Mouse (Mus musculus) midbrain, embryonic 14.5 days (tissue): ENCODE results near the gene Stoml1. TPM values are rescaled to one million over a fixed set of nuclear protein-coding genes. Genes with fewer than 3 reads are reported as not detected.
A peak's percentile ranks its signal among the peaks of the same experiment; 100 is the strongest.

ENCODE experiments used
- ATAC-seq: fragments of 200-750 bp; cut with Nextera tagmentation; 2 replicates; pipeline ENCODE4 v1.8.0; 2017; ENCODE audit warnings: moderate number of reproducible peaks, moderate library complexity; ENCODE audit not compliant: low FRiP score, low TSS enrichment
- DNase-seq: peaks from one replicate; pipeline ENCODE4 v3.0.0-alpha.2; 2015
- H3K27ac ChIP-seq: fragments of 300-500 bp; sonication (generic); replicated peaks from 2 replicates; pipeline ENCODE4 v1.5.1; 2014; ENCODE audit warnings: mild to moderate bottlenecking, low read depth, low read length, moderate library complexity
- H3K27me3 ChIP-seq: fragments of 300-500 bp; sonication (generic); 2 replicates; pipeline ENCODE4 v1.6.1; 2014; ENCODE audit warnings: low read length, control low read depth, mixed read lengths; ENCODE audit not compliant: control insufficient read depth, insufficient read depth
- H3K36me3 ChIP-seq: fragments of 300-500 bp; sonication (generic); 2 replicates; pipeline ENCODE4 v1.6.1; 2014; ENCODE audit warnings: low read length, control low read depth; ENCODE audit not compliant: control insufficient read depth, insufficient read depth
- H3K4me1 ChIP-seq: fragments of 300-500 bp; sonication (generic); 2 replicates; pipeline ENCODE4 v1.6.1; 2014; ENCODE audit warnings: mild to moderate bottlenecking, antibody characterized with exemption, low read length, control low read depth; ENCODE audit not compliant: control insufficient read depth, insufficient read depth
- H3K4me2 ChIP-seq: fragments of 300-500 bp; sonication (generic); 2 replicates; pipeline ENCODE4 v1.6.1; 2014; ENCODE audit warnings: mild to moderate bottlenecking, low read length, moderate library complexity
- H3K4me3 ChIP-seq: fragments of 300-500 bp; sonication (generic); replicated peaks from 2 replicates; pipeline ENCODE4 v1.5.1; 2014; ENCODE audit warnings: low read depth, low read length
- H3K9ac ChIP-seq: fragments of 300-500 bp; sonication (generic); replicated peaks from 2 replicates; pipeline ENCODE4 v1.6.1; 2014; ENCODE audit warnings: mild to moderate bottlenecking, low read length, moderate library complexity
- H3K9me3 ChIP-seq: fragments of 300-500 bp; sonication (generic); 2 replicates; pipeline ENCODE4 v1.6.1; 2016; ENCODE audit warnings: low read length, control low read depth, mixed read lengths; ENCODE audit not compliant: control insufficient read depth
- WGBS: fragments of 180-500 bp; shearing (Covaris S2); extraction: QIAGEN DNeasy Blood & Tissue Kit; methylation state at CpG from one replicate; pipeline ENCODE4 v1.1.7; 2014; 5-methylcytosine and 5-hydroxymethylcytosine counted together
- microRNA-seq: library from miRNA; unstranded; fragments of <30 nt; microRNA quantifications from one replicate; pipeline ENCODE4, GENCODE M21; 2016
- polyA plus RNA-seq: library from polyadenylated mRNA; unstranded; fragments of >200 nt; fragmentation: Nextera tagmentation; extraction: Ambion mirVana; gene quantifications from 2 replicates; pipeline ENCODE4 v1.2.1, GENCODE M21; 2014

The Stoml1 gene
- polyA plus RNA-seq, 1 experiment from 2014 or later, result 96.4 TPM

- H3K9ac ChIP-seq, result no peak overlapping the region
- peaks cover 20% of the 10 kb centered on the region for H3K27me3 ChIP-seq
- H3K4me2 ChIP-seq, result peak overlapping the region; percentile 57; the same call in 1 of the 2 replicates
- H3K9me3 ChIP-seq, result no peaks in the 10 kb centered on the region
- peak overlapping the region; percentile 34 for H3K4me3 ChIP-seq
- H3K27ac ChIP-seq, result no peak overlapping the region
- no peak for DNase-seq
- ATAC-seq, result no peak
- peaks cover 21% of the 10 kb centered on the region for H3K4me1 ChIP-seq
- 54% methylated on average over 33 of the region's 33 CpGs for WGBS
- H3K36me3 ChIP-seq, result no peaks in the 10 kb centered on the region
Measured at GRCm38 (mm10) chr9:58311191-58311910, 58.4 kb downstream of the Stoml1 start.

Small RNAs within 50 kb of the gene (microRNA-seq; reads per million reads assigned to microRNA genes)
- gene Mir6385, result not detected

Other genes with a start within 250 kb of the Stoml1 start
- gene Cyp11a1, start 246.8 kb upstream of the Stoml1 start, polyA plus RNA-seq, result 0.36 and 0.51 TPM in 2 replicates
- 2.3 and 10.1 TPM in 2 replicates for gene Stra6, start 189.4 kb upstream of the Stoml1 start, polyA plus RNA-seq
- 0.09 and 0.54 TPM in 2 replicates for gene Ccdc33, start 134.3 kb upstream of the Stoml1 start, polyA plus RNA-seq
- 2.4 and 16.6 TPM in 2 replicates for gene Islr, start 48.9 kb upstream of the Stoml1 start, polyA plus RNA-seq
- 51.6 and 96.9 TPM in 2 replicates for gene Islr2, start 48.8 kb upstream of the Stoml1 start, polyA plus RNA-seq
- gene Pml, start 3.4 kb upstream of the Stoml1 start, polyA plus RNA-seq, result 3.8 and 3.9 TPM in 2 replicates
- 2.7 and 5.6 TPM in 2 replicates for gene Loxl1, start 60.0 kb downstream of the Stoml1 start, polyA plus RNA-seq
- gene Tbc1d21, start 117.3 kb downstream of the Stoml1 start, polyA plus RNA-seq, result not detected in 2 replicates
- gene Insyn1, start 235.4 kb downstream of the Stoml1 start, polyA plus RNA-seq, result 10.5 and 21.2 TPM in 2 replicates